Mouse (Mus musculus): ENCODE results near the gene Gzmk.
"Not testable (repeated sequence)": the region's sequence is repeated elsewhere in the genome, so short reads cannot be mapped to it uniquely, and the experiment has no call there.

Gene Gzmk

GRCm38 (mm10) chr13:113225811-113226210, at the start of gene Gzmk:
TSS of gene Gzmk (minus strand) at chr13:113225908.
- DNase-seq (ENCODE audit: low read depth, low spot score) = peak; percentile 4

- DNase-seq (ENCODE audit: low read depth, low spot score) = no peak
Measured at GRCm38 (mm10) chr13:113271189-113271588, 45.5 kb upstream of the Gzmk start.

GRCm38 (mm10) chr13:113269777-113270776, 44.4 kb upstream of the Gzmk start:
- peak; percentile 87 for DNase-seq (ENCODE audit: low read depth, low spot score)

- no peak for DNase-seq (ENCODE audit: low read depth, low spot score)
Measured at GRCm38 (mm10) chr13:113267204-113267603, 41.5 kb upstream of the Gzmk start.

- DNase-seq (ENCODE audit: low read depth, low spot score) = peak; percentile 67
Measured at GRCm38 (mm10) chr13:113266495-113266951, 40.8 kb upstream of the Gzmk start.

- DNase-seq (ENCODE audit: low read depth, low spot score) = peak; percentile 32
Measured at GRCm38 (mm10) chr13:113265257-113265656, 39.5 kb upstream of the Gzmk start.

- no peak for DNase-seq (ENCODE audit: low read depth, low spot score)
Measured at GRCm38 (mm10) chr13:113262822-113263221, 37.1 kb upstream of the Gzmk start.

- no peak for DNase-seq (ENCODE audit: low read depth, low spot score)
Measured at GRCm38 (mm10) chr13:113259237-113259636, 33.5 kb upstream of the Gzmk start.

- no peak for DNase-seq (ENCODE audit: low read depth, low spot score)
Measured at GRCm38 (mm10) chr13:113257190-113257589, 31.5 kb upstream of the Gzmk start.

- DNase-seq (ENCODE audit: low read depth, low spot score) = no peak
Measured at GRCm38 (mm10) chr13:113256766-113257165, 31.1 kb upstream of the Gzmk start.

- not testable (repeated sequence) for DNase-seq (ENCODE audit: low read depth, low spot score)
Measured at GRCm38 (mm10) chr13:113252580-113252979, 26.9 kb upstream of the Gzmk start.

GRCm38 (mm10) chr13:113245025-113245424, 19.3 kb upstream of the Gzmk start:
- DNase-seq (ENCODE audit: low read depth, low spot score) = no peak

- DNase-seq (ENCODE audit: low read depth, low spot score) = no peak
Measured at GRCm38 (mm10) chr13:113242129-113242528, 16.4 kb upstream of the Gzmk start.

GRCm38 (mm10) chr13:113227666-113228463, 2.2 kb upstream of the Gzmk start:
- DNase-seq (ENCODE audit: low read depth, low spot score) = no peak

GRCm38 (mm10) chr13:113227076-113227475, 1.4 kb upstream of the Gzmk start:
- DNase-seq (ENCODE audit: low read depth, low spot score) = no peak

- DNase-seq (ENCODE audit: low read depth, low spot score) = peak; percentile 16
Measured at GRCm38 (mm10) chr13:113224105-113224504, 1.6 kb downstream of the Gzmk start.

- DNase-seq (ENCODE audit: low read depth, low spot score) = no peak
Measured at GRCm38 (mm10) chr13:113221851-113222250, 3.9 kb downstream of the Gzmk start.

GRCm38 (mm10) chr13:113213865-113214264, 11.8 kb downstream of the Gzmk start:
- DNase-seq (ENCODE audit: low read depth, low spot score) = no peak

GRCm38 (mm10) chr13:113212401-113212800, 13.3 kb downstream of the Gzmk start:
- DNase-seq (ENCODE audit: low read depth, low spot score) = no peak

- no peak for DNase-seq (ENCODE audit: low read depth, low spot score)
Measured at GRCm38 (mm10) chr13:113211345-113211744, 14.4 kb downstream of the Gzmk start.

- no peak for DNase-seq (ENCODE audit: low read depth, low spot score)
Measured at GRCm38 (mm10) chr13:113209624-113210023, 16.1 kb downstream of the Gzmk start, which contains the start of gene Esm1. TSS of gene Esm1 (plus strand) at chr13:113209659.

- no peak for DNase-seq (ENCODE audit: low read depth, low spot score)
Measured at GRCm38 (mm10) chr13:113205346-113205745, 20.4 kb downstream of the Gzmk start.

Data from retina, postnatal 7 days (tissue).